Mouse (Mus musculus) MEL (cell line): ENCODE results near the gene Scaf11. TPM values are rescaled to one million over a fixed set of nuclear protein-coding genes. Genes with fewer than 3 reads are reported as not detected.

Experiments used
- DNase-seq: peaks from one replicate; pipeline ENCODE4 v3.0.0; 2011; ENCODE audit warnings: low read depth, low spot score
- H3K27ac ChIP-seq: 2 replicates; pipeline ENCODE4 v1.5.1; 2012; ENCODE audit warnings: low read depth, mild to moderate bottlenecking, control low read depth, low read length, moderate library complexity; ENCODE audit not compliant: control insufficient read depth
- H3K27me3 ChIP-seq, 2 experiments: fragments of 150-350 bp in 1 of 2; sonication (generic) in 1 of 2; 2 replicates each; pipeline ENCODE4 v1.6.1; 2012; ENCODE audit warnings: low read length in 2 of 2, mild to moderate bottlenecking in 2 of 2, improper control_type of control experiment in 1 of 2, moderate library complexity in 1 of 2; ENCODE audit not compliant: insufficient read depth in 2 of 2, control insufficient read depth in 1 of 2
- H3K36me3 ChIP-seq, 2 experiments: 2 replicates each; pipeline ENCODE4 v1.6.1; 2012 to 2014; ENCODE audit warnings: low read length in 2 of 2, improper control_type of control experiment in 1 of 2, inconsistent platforms in 1 of 2, mild to moderate bottlenecking in 1 of 2; ENCODE audit not compliant: insufficient read depth in 2 of 2, control insufficient read depth in 1 of 2
- H3K4me1 ChIP-seq, 2 experiments: fragments of 150-350 bp in 1 of 2; sonication (generic) in 1 of 2; 2 replicates each; pipeline ENCODE4 v1.6.1; 2012; ENCODE audit warnings: low read length in 2 of 2, improper control_type of control experiment in 1 of 2, mild to moderate bottlenecking in 1 of 2; ENCODE audit not compliant: insufficient read depth in 2 of 2, control insufficient read depth in 1 of 2
- H3K4me3 ChIP-seq, 2 experiments: fragments of 150-350 bp in 1 of 2; sonication (generic) in 1 of 2; 2 replicates each; pipeline ENCODE4 v1.5.1; 2012; ENCODE audit warnings: low read depth in 2 of 2, low read length in 2 of 2, mild to moderate bottlenecking in 2 of 2, moderate library complexity in 2 of 2, control low read depth in 1 of 2, improper control_type of control experiment in 1 of 2; ENCODE audit not compliant: control insufficient read depth in 1 of 2, insufficient read depth in 1 of 2
- H3K79me2 ChIP-seq: 2 replicates; pipeline ENCODE4 v1.6.1; 2012; ENCODE audit warnings: mild to moderate bottlenecking, low read length, moderate library complexity; ENCODE audit not compliant: control insufficient read depth, poor library complexity, insufficient read depth
- H3K9ac ChIP-seq: 2 replicates; pipeline ENCODE4 v1.6.1; 2012; ENCODE audit warnings: low read depth, mild to moderate bottlenecking, control low read depth, low read length, moderate library complexity; ENCODE audit not compliant: control insufficient read depth, poor library complexity, severe bottlenecking
- H3K9me3 ChIP-seq: fragments of 150-350 bp; sonication (generic); replicated peaks from 2 replicates; pipeline ENCODE4 v1.6.1; 2012; ENCODE audit warnings: mild to moderate bottlenecking, low read length, improper control_type of control experiment, moderate library complexity; ENCODE audit not compliant: insufficient read depth
- CHD1 ChIP-seq: IDR thresholded peaks from 2 replicates; pipeline ENCODE4 v1.6.1; 2012; ENCODE audit warnings: low read depth, mild to moderate bottlenecking, inconsistent platforms, low read length, improper control_type of control experiment
- CHD2 ChIP-seq: IDR thresholded peaks from 2 replicates; pipeline ENCODE4 v1.6.1; 2011; ENCODE audit warnings: low read length, improper control_type of control experiment
- CTCF ChIP-seq, 3 experiments: IDR thresholded peaks in 2 of 3; conservative IDR thresholded peaks in 1 of 3; 2 replicates each; pipeline ENCODE4 v1.5.1; 2011 to 2012; ENCODE audit warnings: low read length in 3 of 3, low read depth in 2 of 3, mild to moderate bottlenecking in 2 of 3, improper control_type of control experiment in 1 of 3, inconsistent platforms in 1 of 3, mixed read lengths in 1 of 3, moderate library complexity in 1 of 3; ENCODE audit not compliant: control insufficient read depth in 1 of 3, insufficient read depth in 1 of 3, poor library complexity in 1 of 3, severe bottlenecking in 1 of 3
- E2F4 ChIP-seq: IDR thresholded peaks from 2 replicates; pipeline ENCODE4 v1.6.1; 2011; ENCODE audit warnings: low read depth, low read length, improper control_type of control experiment, borderline replicate concordance
- ELF1 ChIP-seq: IDR thresholded peaks from 2 replicates; pipeline ENCODE4 v1.6.1; 2014; ENCODE audit warnings: low read depth, mild to moderate bottlenecking, inconsistent platforms, low read length, improper control_type of control experiment, moderate library complexity
- EP300 ChIP-seq, 2 experiments: IDR thresholded peaks; 2 replicates each; pipeline ENCODE4 v1.6.1; 2011; ENCODE audit warnings: improper control_type of control experiment in 2 of 2, low read length in 2 of 2, low read depth in 1 of 2, mild to moderate bottlenecking in 1 of 2
- GABPA ChIP-seq: IDR thresholded peaks from 2 replicates; pipeline ENCODE4 v1.6.1; 2012; ENCODE audit warnings: low read depth, mild to moderate bottlenecking, inconsistent platforms, low read length, improper control_type of control experiment, moderate library complexity
- GATA1 ChIP-seq: IDR thresholded peaks from 2 replicates; pipeline ENCODE4 v1.6.1; 2011; ENCODE audit warnings: low read depth, low read length, improper control_type of control experiment
- KAT2A ChIP-seq: conservative IDR thresholded peaks from 2 replicates; pipeline ENCODE4 v1.6.1; 2012; ENCODE audit warnings: low read depth, low read length, improper control_type of control experiment, inconsistent platforms
- MEF2A ChIP-seq: IDR thresholded peaks from 2 replicates; pipeline ENCODE4 v1.6.1; 2014; ENCODE audit warnings: low read depth, mild to moderate bottlenecking, inconsistent platforms, low read length, improper control_type of control experiment; ENCODE audit not compliant: poor library complexity, insufficient replicate concordance, severe bottlenecking; ENCODE audit errors: extremely low read depth
- MXI1 ChIP-seq: IDR thresholded peaks from 2 replicates; pipeline ENCODE4 v1.6.1; 2011; ENCODE audit warnings: mild to moderate bottlenecking, low read depth, low read length, improper control_type of control experiment
- NELFE ChIP-seq: IDR thresholded peaks from 2 replicates; pipeline ENCODE4 v1.6.1; 2011; ENCODE audit warnings: low read depth, low read length, improper control_type of control experiment
- POLR2A ChIP-seq, 2 experiments: IDR thresholded peaks; 2 replicates each; pipeline ENCODE4 v1.6.1; 2011 to 2012; ENCODE audit warnings: low read length in 2 of 2, mild to moderate bottlenecking in 2 of 2, control low read depth in 1 of 2, improper control_type of control experiment in 1 of 2, low read depth in 1 of 2, moderate library complexity in 1 of 2; ENCODE audit not compliant: control insufficient read depth in 1 of 2, insufficient read depth in 1 of 2, poor library complexity in 1 of 2
- POLR2AphosphoS2 ChIP-seq: IDR thresholded peaks from 2 replicates; pipeline ENCODE4 v1.6.1; 2011; ENCODE audit warnings: low read length, improper control_type of control experiment
- RAD21 ChIP-seq: IDR thresholded peaks from 2 replicates; pipeline ENCODE4 v1.6.1; 2011; ENCODE audit warnings: mild to moderate bottlenecking, low read depth, low read length, improper control_type of control experiment
- RCOR1 ChIP-seq: IDR thresholded peaks from 2 replicates; pipeline ENCODE4 v1.6.1; 2012; ENCODE audit warnings: low read depth, mild to moderate bottlenecking, inconsistent platforms, low read length, improper control_type of control experiment
- SIN3A ChIP-seq: IDR thresholded peaks from 2 replicates; pipeline ENCODE4 v1.6.1; 2012; ENCODE audit warnings: low read length, improper control_type of control experiment, inconsistent platforms
- TAL1 ChIP-seq: IDR thresholded peaks from 2 replicates; pipeline ENCODE4 v1.6.1; 2012; ENCODE audit warnings: mild to moderate bottlenecking, inconsistent platforms, low read length, moderate library complexity, mixed read lengths
- TCF12 ChIP-seq: IDR thresholded peaks from 2 replicates; pipeline ENCODE4 v1.6.1; 2014; ENCODE audit warnings: low read depth, mild to moderate bottlenecking, inconsistent platforms, low read length, improper control_type of control experiment, moderate library complexity
- UBTF ChIP-seq: IDR thresholded peaks from 2 replicates; pipeline ENCODE4 v1.6.1; 2012; ENCODE audit warnings: low read depth, mild to moderate bottlenecking, inconsistent platforms, low read length, improper control_type of control experiment, moderate library complexity, borderline replicate concordance; ENCODE audit not compliant: insufficient read depth
- USF1 ChIP-seq: IDR thresholded peaks from 2 replicates; pipeline ENCODE4 v1.6.1; 2014; ENCODE audit warnings: low read depth, mild to moderate bottlenecking, inconsistent platforms, low read length, improper control_type of control experiment, moderate library complexity
- USF2 ChIP-seq, 2 experiments: IDR thresholded peaks; 2 replicates each; pipeline ENCODE4 v1.6.1; 2011 to 2012; ENCODE audit warnings: improper control_type of control experiment in 2 of 2, low read length in 2 of 2, borderline replicate concordance in 1 of 2, inconsistent platforms in 1 of 2, low read depth in 1 of 2, mild to moderate bottlenecking in 1 of 2; ENCODE audit not compliant: insufficient read depth in 1 of 2
- ZC3H11A ChIP-seq: IDR thresholded peaks from 2 replicates; pipeline ENCODE4 v1.6.1; 2012; ENCODE audit warnings: low read depth, mild to moderate bottlenecking, inconsistent platforms, low read length, improper control_type of control experiment
- ZKSCAN1 ChIP-seq: IDR thresholded peaks from 2 replicates; pipeline ENCODE4 v1.6.1; 2012; ENCODE audit warnings: low read depth, mild to moderate bottlenecking, inconsistent platforms, low read length, improper control_type of control experiment, moderate library complexity
- ZMIZ1 ChIP-seq: IDR thresholded peaks from 2 replicates; pipeline ENCODE4 v1.6.1; 2012; ENCODE audit warnings: low read depth, mild to moderate bottlenecking, inconsistent platforms, low read length, improper control_type of control experiment, moderate library complexity
- ZNF384 ChIP-seq: IDR thresholded peaks from 2 replicates; pipeline ENCODE4 v1.6.1; 2012; ENCODE audit warnings: low read depth, mild to moderate bottlenecking, inconsistent platforms, low read length, improper control_type of control experiment
- polyA plus RNA-seq, 2 experiments: library from polyadenylated mRNA; stranded (reverse) in 1 of 2; unstranded in 1 of 2; fragments of >175 nt in 1 of 2; fragments of >200 nt in 1 of 2; gene quantifications; 2 replicates each; pipeline versions ENCODE4 v1.2.1 to v1.2.4; 2012; ENCODE audit warnings: low replicate concordance in 2 of 2, low read depth in 1 of 2; ENCODE audit not compliant: insufficient read length in 2 of 2, insufficient read depth in 1 of 2, missing spikeins in 1 of 2
- total RNA-seq: library from RNA; depleted of rRNA; stranded (reverse); fragments of 300-350 nt; gene quantifications from 2 replicates; pipeline ENCODE4 v1.2.3, GENCODE M21; 2012

Gene Scaf11
- total and polyA plus RNA-seq, 3 experiments, result 137 to 242 (median 165) TPM

DNA sequence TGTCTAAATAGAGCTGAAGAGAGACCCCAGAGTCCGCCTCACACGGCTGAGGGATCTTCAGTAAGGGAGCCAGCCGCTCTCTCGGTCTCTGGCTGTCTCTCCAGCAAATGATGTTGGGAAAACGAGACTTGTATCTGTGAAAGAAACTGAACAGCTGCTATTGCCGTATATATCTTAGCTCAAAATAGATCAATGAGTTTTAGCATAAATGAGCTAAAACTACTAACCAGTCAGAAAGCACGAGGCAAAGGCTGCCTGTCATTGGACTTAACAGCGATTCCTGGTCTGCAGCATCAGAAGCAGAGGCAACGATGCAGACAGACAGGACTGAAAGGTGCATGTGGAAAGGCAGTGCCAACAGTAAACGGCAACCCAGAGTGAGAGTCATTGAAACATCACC is 62.3 kb downstream of the Scaf11 start:
- no peaks in the 10 kb centered on the region for H3K79me2 ChIP-seq
- H3K9me3 ChIP-seq, result no peaks in the 10 kb centered on the region
- no peaks in the 10 kb centered on the region for H3K4me1 ChIP-seq
- no peaks in the 10 kb centered on the region for H3K27me3 ChIP-seq
- H3K36me3 ChIP-seq, result peaks cover 0 to 4% of the 10 kb centered on the region in 2 experiments; a peak in 1 of 4 replicates
- H3K27ac ChIP-seq, result no peak overlapping the region
- TF ChIP-seq USF2 (IDR thresholded peaks at IDR 0.05; ENCODE audit: borderline replicate concordance in 1 of 2, insufficient read depth in 1 of 2, low read depth in 1 of 2, low read length in 2 of 2), result no peak
- TF ChIP-seq UBTF, result no peak
- no peak for TF ChIP-seq ZC3H11A
- no peak for TF ChIP-seq GATA1
- no peak overlapping the region for H3K9ac ChIP-seq
- H3K4me3 ChIP-seq, result no peak overlapping the region
- no peak for DNase-seq

DNA sequence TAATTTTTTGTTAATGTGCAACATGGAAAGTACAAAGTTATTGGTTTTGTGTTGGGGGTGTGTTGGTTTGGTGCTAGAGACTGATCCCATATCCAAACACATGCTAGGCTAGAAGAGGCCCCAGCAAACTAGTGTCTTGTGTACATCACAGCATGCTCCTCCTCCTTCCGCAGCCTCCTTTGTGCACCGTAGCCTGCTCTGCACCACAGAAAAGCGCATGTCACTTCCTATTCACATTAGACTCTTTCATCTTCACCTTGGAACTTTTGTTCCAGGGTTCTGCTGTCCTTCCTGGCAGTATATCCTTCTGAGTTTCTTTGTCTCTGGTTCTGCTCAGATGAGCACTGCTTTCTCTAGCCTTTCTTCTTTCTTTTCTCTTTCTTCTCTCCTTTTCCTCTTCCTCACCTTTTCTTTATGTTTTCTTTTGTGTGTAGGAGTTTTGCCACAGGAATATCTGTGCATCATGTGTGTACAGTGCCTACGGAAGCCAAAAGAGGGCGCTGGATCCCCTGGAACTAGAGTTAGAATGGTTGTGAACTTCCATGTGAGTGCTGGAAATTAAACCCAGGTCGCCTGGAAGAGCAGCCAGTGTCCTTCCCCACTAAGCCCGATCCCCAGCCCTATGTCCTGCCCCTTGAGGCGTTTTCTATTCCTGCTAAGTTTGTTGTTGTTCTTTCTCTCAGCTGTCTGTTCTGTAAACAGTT is 63.9 kb downstream of the Scaf11 start:
- peaks cover 0 to 4% of the 10 kb centered on the region in 2 experiments; a peak in 1 of 4 replicates for H3K36me3 ChIP-seq
- TF ChIP-seq ZKSCAN1 (no peak), ZMIZ1 (no peak), SIN3A (no peak), CHD2 (no peak), NELFE (no peak), CHD1 (no peak), POLR2A (IDR thresholded peaks at IDR 0.05; ENCODE audit: control insufficient read depth in 1 of 2, insufficient read depth in 1 of 2, low read depth in 1 of 2, low read length in 2 of 2, poor library complexity in 1 of 2) (no peak), E2F4 (no peak), CTCF (IDR thresholded peaks at IDR 0.05 in 2 of 3, conservative IDR thresholded peaks at IDR 0.05 in 1 of 3; ENCODE audit: control insufficient read depth in 1 of 3, insufficient read depth in 1 of 3, low read depth in 2 of 3, low read length in 3 of 3, poor library complexity in 1 of 3, severe bottlenecking in 1 of 3) (peak; percentile 34 to 44 (median 40); a peak in 5 of 6 replicates), ZNF384 (no peak), RCOR1 (no peak), USF1 (no peak), TAL1 (no peak), KAT2A (no peak), MXI1 (0 out of 2 replicates have a peak, but pooled peaks have one; percentile 13), ZC3H11A (0 out of 2 replicates have a peak, but pooled peaks have one; percentile 18), RAD21 (peak; percentile 4), ELF1 (no peak), TCF12 (no peak), POLR2AphosphoS2 (no peak), EP300 (IDR thresholded peaks at IDR 0.05; ENCODE audit: low read depth in 1 of 2, low read length in 2 of 2) (no peak), GABPA (no peak), MEF2A (no peak)
- H3K4me3 ChIP-seq, result no peak overlapping the region
- no peak overlapping the region for H3K9ac ChIP-seq
- H3K9me3 ChIP-seq, result no peaks in the 10 kb centered on the region
- no peaks in the 10 kb centered on the region for H3K27me3 ChIP-seq
- DNase-seq, result no peak
- H3K4me1 ChIP-seq, result no peaks in the 10 kb centered on the region
- no peaks in the 10 kb centered on the region for H3K79me2 ChIP-seq
- H3K27ac ChIP-seq, result no peak overlapping the region
